8 mouse cellular contexts compared by ENCODE assay signal in the genomic region with DNA sequence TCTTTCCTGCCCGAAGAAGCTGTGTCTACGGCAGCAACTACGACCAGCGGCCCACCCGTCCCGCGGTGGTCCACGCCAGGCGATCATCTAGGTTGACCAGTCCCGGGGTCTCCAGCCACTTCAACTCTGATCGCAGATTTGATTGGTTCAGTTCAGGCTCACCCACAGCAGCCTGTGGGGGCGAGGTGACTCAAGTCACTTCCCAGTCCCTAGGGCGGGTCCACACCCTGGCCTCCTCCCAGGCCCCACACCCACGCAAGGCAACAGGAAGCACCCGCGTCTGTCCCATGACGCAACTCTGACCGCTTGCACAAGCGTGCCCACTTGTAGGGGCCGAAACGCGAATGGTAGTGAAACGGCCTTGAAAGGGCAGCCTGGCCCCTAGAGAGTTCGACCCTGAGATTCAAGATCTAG. TPM values are rescaled to one million over a fixed set of nuclear protein-coding genes. Genes with fewer than 3 reads are reported as not detected.
A peak's percentile ranks its signal among the peaks of the same experiment; 100 is the strongest.
DNase-seq lines count a peak whose midpoint lies in the region; ATAC-seq and TF ChIP-seq lines count a peak whose summit lies in the region.

No protein-coding gene starts in this region.

- WGBS in liver, adult 2 months, result under 1% methylated on average over 24 of the region's 24 CpGs
- under 1% methylated on average over 24 of the region's 24 CpGs for WGBS in midbrain, postnatal 0 days
- WGBS in stomach, embryonic 14.5 days, result 2% methylated on average over 24 of the region's 24 CpGs

- no peaks in the 10 kb centered on the region for H3K9me3 ChIP-seq in midbrain, postnatal 0 days (ENCODE audit: low read length)
- H3K9me3 ChIP-seq in stomach, embryonic 14.5 days (ENCODE audit: control insufficient read depth, low read depth, low read length), result no peaks in the 10 kb centered on the region

- DNase-seq in right cerebral cortex, adult 18-20 months, result peak; percentile 71
- DNase-seq in right cerebral cortex, postnatal 4 days, result no peak
- peak; percentile 92 for DNase-seq in gastrocnemius, postnatal 25 days
- DNase-seq in liver, adult 2 months (ENCODE audit: extremely low read depth, low read depth, low spot score), result peak; percentile 90
- no peak for DNase-seq in midbrain, postnatal 0 days (ENCODE audit: low spot score)

- peak overlapping the region; percentile 95 for H3K27ac ChIP-seq in liver, adult 2 months (replicated peaks; ENCODE audit: insufficient read depth, low read depth, low read length)
- H3K27ac ChIP-seq in midbrain, postnatal 0 days (ENCODE audit: low read depth, low read length), result peak overlapping the region; percentile 67; the same call in 1 of the 2 replicates
- H3K27ac ChIP-seq in stomach, embryonic 14.5 days (ENCODE audit: low read length), result peak overlapping the region; percentile 97

- H3K4me3 ChIP-seq in liver, adult 2 months (ENCODE audit: insufficient read depth, low read depth, low read length), result peak overlapping the region; percentile 61
- peak overlapping the region; percentile 52 for H3K4me3 ChIP-seq in midbrain, postnatal 0 days (ENCODE audit: low read depth, low read length)
- H3K4me3 ChIP-seq in stomach, embryonic 14.5 days (ENCODE audit: low read depth, low read length), result peak overlapping the region; percentile 98

- peaks cover 11% of the 10 kb centered on the region for H3K4me1 ChIP-seq in liver, adult 2 months (ENCODE audit: control insufficient read depth, insufficient read depth, low read length)
- H3K4me1 ChIP-seq in midbrain, postnatal 0 days (ENCODE audit: insufficient read depth, low read length), result peaks cover 7% of the 10 kb centered on the region; the same call in 1 of the 2 replicates
- H3K4me1 ChIP-seq in stomach, embryonic 14.5 days (ENCODE audit: control insufficient read depth, insufficient read depth, low read length), result peaks cover 33% of the 10 kb centered on the region

- H3K27me3 ChIP-seq in liver, adult 2 months (ENCODE audit: control insufficient read depth, insufficient read depth, low read length), result no peaks in the 10 kb centered on the region
- peaks cover 9% of the 10 kb centered on the region; the same call in 1 of the 2 replicates for H3K27me3 ChIP-seq in midbrain, postnatal 0 days (ENCODE audit: insufficient read depth, low read length)
- H3K27me3 ChIP-seq in stomach, embryonic 14.5 days (ENCODE audit: control insufficient read depth, insufficient read depth, low read length), result no peaks in the 10 kb centered on the region

- H3K9ac ChIP-seq in liver, adult 2 months (ENCODE audit: low read depth, low read length), result peak overlapping the region; percentile 74
- peak overlapping the region; percentile 20 for H3K9ac ChIP-seq in midbrain, postnatal 0 days (replicated peaks; ENCODE audit: low read length, poor library complexity, severe bottlenecking)
- H3K9ac ChIP-seq in stomach, embryonic 14.5 days (replicated peaks; ENCODE audit: low read depth, low read length), result peak overlapping the region; percentile 92

- peak; percentile 4 for ATAC-seq in common myeloid progenitor, adult 5-6 weeks (replicated peaks; ENCODE audit: low read depth, poor library complexity, severe bottlenecking)
- peak; percentile 4 for ATAC-seq in inflammation-experienced regulatory T-cells, adult 6 months
- no peak for ATAC-seq in midbrain, postnatal 0 days (ENCODE audit: low FRiP score)
- peak; percentile 26; the same call in 1 of the 2 replicates for ATAC-seq in stomach, embryonic 14.5 days (ENCODE audit: insufficient number of reproducible peaks, insufficient read depth, low FRiP score, low read depth)

- no peak for TF ChIP-seq CTCF in liver, adult 2 months (IDR thresholded peaks at IDR 0.05; ENCODE audit: low read depth, low read length)
- TF ChIP-seq CTCF in midbrain, postnatal 0 days (IDR thresholded peaks at IDR 0.05), result no peak

- 0 out of 2 replicates have a peak, but pooled peaks cover 7% of the 10 kb centered on the region for H3K79me2 ChIP-seq in liver, adult 2 months (ENCODE audit: control insufficient read depth, insufficient read depth, low read length)

- peak overlapping the region; percentile 73 for H3K4me2 ChIP-seq in midbrain, postnatal 0 days (ENCODE audit: low read depth, low read length, poor library complexity, severe bottlenecking)
- peak overlapping the region; percentile 66 for H3K4me2 ChIP-seq in stomach, embryonic 14.5 days (replicated peaks; ENCODE audit: low read depth, low read length)

- TF ChIP-seq POLR2A in liver, adult 2 months (IDR thresholded peaks at IDR 0.05; ENCODE audit: extremely low read depth, insufficient read depth, low read length), result peak; percentile 50; the same call in 1 of the 2 replicates

- H3K36me3 ChIP-seq in liver, adult 2 months (ENCODE audit: control insufficient read depth, insufficient read depth, low read length), result no peaks in the 10 kb centered on the region
- H3K36me3 ChIP-seq in midbrain, postnatal 0 days (ENCODE audit: insufficient read depth, low read length), result no peaks in the 10 kb centered on the region
- H3K36me3 ChIP-seq in stomach, embryonic 14.5 days (ENCODE audit: control insufficient read depth, insufficient read depth, low read length), result no peaks in the 10 kb centered on the region

RNA-seq across cellular contexts. Expression of a gene that starts 1.2 kb away (rescaled TPM):
- total RNA-seq in common myeloid progenitor, adult 5-6 weeks (2017), result 73.6 and 80.7 TPM in 2 replicates
- total RNA-seq in gastrocnemius, postnatal 25 days (2021), result 1 to 10 TPM; 5.9 to 7.1 TPM
- polyA plus RNA-seq in inflammation-experienced regulatory T-cells, adult 6 months (2017; shearing (Covaris generic)), result 10 to 100 TPM; 42.4 to 46.3 (median 45.8) TPM
- total RNA-seq in liver, adult 2 months (2014; rRNA removed), result 13.1 and 15.6 TPM in 2 replicates
- polyA plus RNA-seq in liver, adult 2 months (2012; rRNA removed), result 12.0 and 12.6 TPM in 2 replicates
- total RNA-seq in midbrain, postnatal 0 days (2014; rRNA removed), result 3.9 and 4.3 TPM in 2 replicates
- 12.8 and 14.7 TPM in 2 replicates for polyA plus RNA-seq in midbrain, postnatal 0 days (2015; fragmentation: Nextera tagmentation; extraction: Ambion mirVana)
- polyA plus RNA-seq in stomach, embryonic 14.5 days (2014; fragmentation: Nextera tagmentation; extraction: Ambion mirVana), result 73.1 and 83.4 TPM in 2 replicates

RNA-seq across cellular contexts. Expression of a gene that starts 24.6 kb away (rescaled TPM):
- total RNA-seq in common myeloid progenitor, adult 5-6 weeks (2017), result 85.0 and 102 TPM in 2 replicates
- 10 to 100 TPM; 36.7 to 40.2 TPM for total RNA-seq in gastrocnemius, postnatal 25 days (2021)
- polyA plus RNA-seq in inflammation-experienced regulatory T-cells, adult 6 months (2017; shearing (Covaris generic)), result 10 to 100 TPM; 28.0 to 61.1 (median 55.5) TPM
- total RNA-seq in liver, adult 2 months (2014; rRNA removed), result 20.7 and 27.3 TPM in 2 replicates
- polyA plus RNA-seq in liver, adult 2 months (2012; rRNA removed), result 44.6 and 58.6 TPM in 2 replicates
- 88.5 and 99.5 TPM in 2 replicates for total RNA-seq in midbrain, postnatal 0 days (2014; rRNA removed)
- polyA plus RNA-seq in midbrain, postnatal 0 days (2015; fragmentation: Nextera tagmentation; extraction: Ambion mirVana), result 74.2 and 75.0 TPM in 2 replicates
- polyA plus RNA-seq in stomach, embryonic 14.5 days (2014; fragmentation: Nextera tagmentation; extraction: Ambion mirVana), result 64.6 and 65.7 TPM in 2 replicates

RNA-seq across cellular contexts. Expression of a gene that starts 26.2 kb away (rescaled TPM):
- total RNA-seq in common myeloid progenitor, adult 5-6 weeks (2017), result 46.5 and 55.3 TPM in 2 replicates
- 10 to 100 TPM; 20.0 to 22.2 TPM for total RNA-seq in gastrocnemius, postnatal 25 days (2021)
- 1 to 10 TPM; 9.2 to 9.5 (median 9.4) TPM for polyA plus RNA-seq in inflammation-experienced regulatory T-cells, adult 6 months (2017; shearing (Covaris generic))
- total RNA-seq in liver, adult 2 months (2014; rRNA removed), result 5.3 and 8.0 TPM in 2 replicates
- 31.0 and 32.6 TPM in 2 replicates for polyA plus RNA-seq in liver, adult 2 months (2012; rRNA removed)
- 87.2 and 102 TPM in 2 replicates for total RNA-seq in midbrain, postnatal 0 days (2014; rRNA removed)
- 13.7 and 13.8 TPM in 2 replicates for polyA plus RNA-seq in midbrain, postnatal 0 days (2015; fragmentation: Nextera tagmentation; extraction: Ambion mirVana)
- 25.1 and 25.7 TPM in 2 replicates for polyA plus RNA-seq in stomach, embryonic 14.5 days (2014; fragmentation: Nextera tagmentation; extraction: Ambion mirVana)

RNA-seq across cellular contexts. Expression of a gene that starts 39.8 kb away (rescaled TPM):
- total RNA-seq in common myeloid progenitor, adult 5-6 weeks (2017), result 38.8 and 47.8 TPM in 2 replicates
- total RNA-seq in gastrocnemius, postnatal 25 days (2021), result 1 to 10 TPM; 1.3 to 2.0 TPM
- 1 to 10 TPM in 2 of 3 experiments, under 1 TPM in 1; 0.20 to 2.7 (median 1.3) TPM for polyA plus RNA-seq in inflammation-experienced regulatory T-cells, adult 6 months (2017; shearing (Covaris generic))
- 0.18 and 0.47 TPM in 2 replicates for total RNA-seq in liver, adult 2 months (2014; rRNA removed)
- polyA plus RNA-seq in liver, adult 2 months (2012; rRNA removed), result 0.71 and 1.3 TPM in 2 replicates
- total RNA-seq in midbrain, postnatal 0 days (2014; rRNA removed), result 4.6 and 4.8 TPM in 2 replicates
- 2.0 and 2.8 TPM in 2 replicates for polyA plus RNA-seq in midbrain, postnatal 0 days (2015; fragmentation: Nextera tagmentation; extraction: Ambion mirVana)
- polyA plus RNA-seq in stomach, embryonic 14.5 days (2014; fragmentation: Nextera tagmentation; extraction: Ambion mirVana), result 4.6 and 5.0 TPM in 2 replicates

Comparison
In these comparisons a context has a peak if more than half of its experiments do, and no peak if none do; other contexts are left out.
1. DNase-seq: peak in right cerebral cortex, adult 18-20 months (single experiment), gastrocnemius, postnatal 25 days (single experiment) and liver, adult 2 months (single experiment); none in right cerebral cortex, postnatal 4 days (single experiment) and midbrain, postnatal 0 days (single experiment).
2. H3K9ac ChIP-seq: peak in every context shown above with its lines; median percentile 92 in stomach, embryonic 14.5 days; 74 in liver, adult 2 months; 20 in midbrain, postnatal 0 days.
3. Peak in every context shown above with its lines, with median percentiles within 50 percentile points of each other: H3K27ac ChIP-seq and H3K4me3 ChIP-seq.